Mouse (Mus musculus): ENCODE measurements at regions not wholly inside any gene's neighbourhood (a gene's known extent, or its start where the extent isn't known, plus 50 kb on each side); places are given as distances from the start of the nearest gene placed in this dataset.

- intact Hi-C loops (cut with DNase I) = no loop called here
- TF ChIP-seq CTCF (IDR thresholded peaks at IDR 0.05) = no peak
- Histone ChIP-seq H3K27ac (no peak overlapping the region), H3K4me3 (no peak overlapping the region)
- no peak for DNase-seq
Observed at GRCm38 (mm10) chr14:92958138-92958537, 932.3 kb downstream of the Pcdh9 start.

- intact Hi-C loops (cut with DNase I) = no loop called here
- no peak for TF ChIP-seq CTCF (IDR thresholded peaks at IDR 0.05)
- no peak for DNase-seq
- H3K4me3 ChIP-seq = no peak overlapping the region
- H3K27ac ChIP-seq = no peak overlapping the region
Observed at GRCm38 (mm10) chr14:92955485-92955884, 935.0 kb downstream of the Pcdh9 start.

- intact Hi-C loops (cut with DNase I) = no loop called here
- H3K27ac ChIP-seq = no peak overlapping the region
- DNase-seq = peak; percentile 27
- TF ChIP-seq CTCF (IDR thresholded peaks at IDR 0.05) = no peak
- no peak overlapping the region for H3K4me3 ChIP-seq
Observed at GRCm38 (mm10) chr14:92907623-92908045, 982.8 kb downstream of the Pcdh9 start.

GRCm38 (mm10) chr14:92874548-92874947 is 1015.9 kb downstream of the Pcdh9 start:
- intact Hi-C loops (cut with DNase I) = no loop called here
- no peak for DNase-seq
- no peak overlapping the region for H3K4me3 ChIP-seq
- no peak for TF ChIP-seq CTCF (IDR thresholded peaks at IDR 0.05)
- H3K27ac ChIP-seq = no peak overlapping the region

GRCm38 (mm10) chr14:92866462-92866861 is 1024.0 kb downstream of the Pcdh9 start:
- TF ChIP-seq CTCF (IDR thresholded peaks at IDR 0.05) = no peak
- Histone ChIP-seq H3K27ac (no peak overlapping the region), H3K4me3 (no peak overlapping the region)
- no peak for DNase-seq
- intact Hi-C loops (cut with DNase I) = no loop called here

GRCm38 (mm10) chr14:92862942-92863341 is 1027.5 kb downstream of the Pcdh9 start:
- Histone ChIP-seq H3K4me3 (no peak overlapping the region), H3K27ac (no peak overlapping the region)
- intact Hi-C loops (cut with DNase I) = no loop called here
- no peak for TF ChIP-seq CTCF (IDR thresholded peaks at IDR 0.05)
- no peak for DNase-seq

- no peak for TF ChIP-seq CTCF (IDR thresholded peaks at IDR 0.05)
- Histone ChIP-seq H3K4me3 (no peak overlapping the region), H3K27ac (no peak overlapping the region)
- intact Hi-C loops (cut with DNase I) = no loop called here
- no peak for DNase-seq
Observed at GRCm38 (mm10) chr14:92860723-92861122, 1029.8 kb downstream of the Pcdh9 start.

- TF ChIP-seq CTCF (IDR thresholded peaks at IDR 0.05) = no peak
- intact Hi-C loops (cut with DNase I) = no loop called here
- DNase-seq = no peak
- H3K4me3 ChIP-seq = no peak overlapping the region
- no peak overlapping the region for H3K27ac ChIP-seq
Observed at GRCm38 (mm10) chr14:92833646-92834045, 1056.8 kb downstream of the Pcdh9 start.

- no peak for DNase-seq
- no peak overlapping the region for H3K27ac ChIP-seq
- intact Hi-C loops (cut with DNase I) = no loop called here
- H3K4me3 ChIP-seq = no peak overlapping the region
- no peak for TF ChIP-seq CTCF (IDR thresholded peaks at IDR 0.05)
Observed at GRCm38 (mm10) chr14:92829171-92829570, 1061.3 kb downstream of the Pcdh9 start.

- Histone ChIP-seq H3K27ac (no peak overlapping the region), H3K4me3 (no peak overlapping the region)
- DNase-seq = no peak
- TF ChIP-seq CTCF (IDR thresholded peaks at IDR 0.05) = no peak
- intact Hi-C loops (cut with DNase I) = no loop called here
Observed at GRCm38 (mm10) chr14:92826576-92827284, 1063.7 kb downstream of the Pcdh9 start.

- Histone ChIP-seq H3K27ac (no peak overlapping the region), H3K4me3 (no peak overlapping the region)
- no peak for TF ChIP-seq CTCF (IDR thresholded peaks at IDR 0.05)
- no peak for DNase-seq
- intact Hi-C loops (cut with DNase I) = no loop called here
Observed at GRCm38 (mm10) chr14:92820061-92820460, 1070.4 kb downstream of the Pcdh9 start.

Measured in gastrocnemius, adult 2 months (tissue).